Mouse (Mus musculus) right cerebral cortex, postnatal 4 days (tissue): ENCODE measurements around the gene Olfr873.
"Not testable (repeated sequence)": the region's sequence is repeated elsewhere in the genome, so short reads cannot be mapped to it uniquely, and the experiment has no call there.

ENCODE experiments used
- DNase-seq: peaks from one replicate; pipeline ENCODE4 v3.0.0-alpha.2; 2022

The Olfr873 gene

GRCm38 (mm10) chr9:20298232-20298631 is at the start of gene Olfr873:
Gene Olfr873 (plus strand): TSS chr9:20298532.
- no peak for DNase-seq

GRCm38 (mm10) chr9:20282051-20282450 is 16.3 kb upstream of the Olfr873 start, which contains the start of gene Olfr39:
Gene Olfr39 (plus strand): TSS chr9:20282351.
- DNase-seq: no peak

- not testable (repeated sequence) for DNase-seq
Observed at GRCm38 (mm10) chr9:20295562-20295961, 2.8 kb upstream of the Olfr873 start.

GRCm38 (mm10) chr9:20335994-20336393 is 37.7 kb downstream of the Olfr873 start, which contains the start of gene Olfr18:
Gene Olfr18 (minus strand): TSS chr9:20336094.
- DNase-seq: no peak

- no peak for DNase-seq
Observed at GRCm38 (mm10) chr9:20348501-20348900, 50.2 kb downstream of the Olfr873 start.
